Mouse (Mus musculus) CH12.LX (cell line): Measurements from ENCODE around the gene Suv39h1. TPM values are rescaled to one million over a fixed set of nuclear protein-coding genes. Genes with fewer than 3 reads are reported as not detected.
"Not testable (repeated sequence)": the region's sequence is repeated elsewhere in the genome, so short reads cannot be mapped to it uniquely, and the experiment has no call there.

ENCODE experiments used
- DNase-seq: peaks from one replicate; pipeline ENCODE4 v3.0.0-alpha.2; 2013; ENCODE audit errors: extremely low read depth
- H3K27ac ChIP-seq: 2 replicates; pipeline ENCODE4 v1.5.1; 2012; ENCODE audit warnings: low read depth, mild to moderate bottlenecking, control low read depth, moderate library complexity; ENCODE audit not compliant: insufficient read depth
- H3K27me3 ChIP-seq: replicated peaks from 2 replicates; pipeline ENCODE3; 2012; ENCODE audit warnings: inconsistent platforms
- H3K36me3 ChIP-seq, 2 experiments: replicated peaks in 1 of 2; 2 replicates each; pipeline versions ENCODE3 to v1.6.1; 2012; ENCODE audit warnings: inconsistent platforms in 1 of 2, low read length in 1 of 2, mild to moderate bottlenecking in 1 of 2, mixed read lengths in 1 of 2, moderate library complexity in 1 of 2; ENCODE audit not compliant: control insufficient read depth in 1 of 2, insufficient read depth in 1 of 2
- H3K4me1 ChIP-seq, 2 experiments: 2 replicates each; pipeline ENCODE4 v1.6.1; 2012; ENCODE audit warnings: inconsistent platforms in 1 of 2, moderate library complexity in 1 of 2; ENCODE audit not compliant: insufficient read depth in 2 of 2, control insufficient read depth in 1 of 2
- H3K4me2 ChIP-seq: 2 replicates; pipeline ENCODE4 v1.6.1; 2012; ENCODE audit warnings: low read depth, mild to moderate bottlenecking, control low read depth; ENCODE audit not compliant: poor library complexity, insufficient read depth, severe bottlenecking
- H3K4me3 ChIP-seq, 3 experiments: fragments of 150-350 bp in 1 of 3; sonication (generic) in 1 of 3; replicated peaks in 1 of 3; 2 replicates each; pipeline versions ENCODE3 to v1.5.1; 2011 to 2012; ENCODE audit warnings: low read depth in 2 of 3, low read length in 2 of 3, mild to moderate bottlenecking in 2 of 3, moderate library complexity in 2 of 3, control low read depth in 1 of 3, improper control_type of control experiment in 1 of 3, inconsistent platforms in 1 of 3, mixed read lengths in 1 of 3; ENCODE audit not compliant: poor library complexity in 1 of 3
- H3K79me2 ChIP-seq: replicated peaks from 2 replicates; pipeline ENCODE4 v1.6.1; 2012; ENCODE audit warnings: mild to moderate bottlenecking, moderate library complexity; ENCODE audit not compliant: control insufficient read depth, poor library complexity, insufficient read depth, severe bottlenecking; ENCODE audit errors: extremely low read depth
- H3K9ac ChIP-seq: 2 replicates; pipeline ENCODE4 v1.6.1; 2012; ENCODE audit warnings: low read depth, mild to moderate bottlenecking, control low read depth, moderate library complexity; ENCODE audit not compliant: insufficient read depth
- H3K9me3 ChIP-seq: replicated peaks from 2 replicates; pipeline ENCODE3; 2012; ENCODE audit warnings: low read length, inconsistent platforms, mixed read lengths
- BHLHE40 ChIP-seq: IDR thresholded peaks from 2 replicates; pipeline ENCODE4 v1.6.1; 2011; ENCODE audit warnings: mild to moderate bottlenecking, low read depth, low read length, improper control_type of control experiment
- CHD1 ChIP-seq: IDR thresholded peaks from 2 replicates; pipeline ENCODE4 v1.6.1; 2012; ENCODE audit warnings: low read depth, low read length, improper control_type of control experiment, inconsistent platforms
- CHD2 ChIP-seq: IDR thresholded peaks from 2 replicates; pipeline ENCODE4 v1.6.1; 2011; ENCODE audit warnings: low read length, improper control_type of control experiment
- CTCF ChIP-seq, 2 experiments: IDR thresholded peaks in 1 of 2; conservative IDR thresholded peaks in 1 of 2; 2 replicates each; pipeline ENCODE4 v1.5.1; 2011 to 2012; ENCODE audit warnings: low read depth in 2 of 2, low read length in 2 of 2, improper control_type of control experiment in 1 of 2, inconsistent platforms in 1 of 2, mild to moderate bottlenecking in 1 of 2, moderate library complexity in 1 of 2
- E2F4 ChIP-seq: IDR thresholded peaks from 2 replicates; pipeline ENCODE4 v1.6.1; 2011; ENCODE audit warnings: low read depth, low read length, improper control_type of control experiment; ENCODE audit not compliant: insufficient replicate concordance
- ELF1 ChIP-seq: IDR thresholded peaks from 2 replicates; pipeline ENCODE4 v1.6.1; 2014; ENCODE audit warnings: low read depth, mild to moderate bottlenecking, inconsistent platforms, low read length, improper control_type of control experiment
- ETS1 ChIP-seq: conservative IDR thresholded peaks from 2 replicates; pipeline ENCODE4 v1.6.1; 2012; ENCODE audit warnings: low read depth, mild to moderate bottlenecking, inconsistent platforms, low read length, improper control_type of control experiment, moderate library complexity
- GABPA ChIP-seq: IDR thresholded peaks from 2 replicates; pipeline ENCODE4 v1.6.1; 2012; ENCODE audit warnings: low read depth, low read length, improper control_type of control experiment, inconsistent platforms; ENCODE audit not compliant: insufficient replicate concordance
- HCFC1 ChIP-seq: IDR thresholded peaks from 2 replicates; pipeline ENCODE4 v1.6.1; 2012; ENCODE audit warnings: low read depth, mild to moderate bottlenecking, inconsistent platforms, low read length, improper control_type of control experiment
- IRF4 ChIP-seq: IDR thresholded peaks from 2 replicates; pipeline ENCODE4 v1.6.1; 2014; ENCODE audit warnings: low read depth, mild to moderate bottlenecking, inconsistent platforms, low read length, improper control_type of control experiment
- MAFK ChIP-seq: IDR thresholded peaks from 2 replicates; pipeline ENCODE4 v1.6.1; 2011; ENCODE audit warnings: low read length, improper control_type of control experiment; ENCODE audit not compliant: insufficient replicate concordance
- MAZ ChIP-seq: IDR thresholded peaks from 2 replicates; pipeline ENCODE4 v1.6.1; 2012; ENCODE audit warnings: low read depth, mild to moderate bottlenecking, inconsistent platforms, low read length, improper control_type of control experiment, moderate library complexity
- MXI1 ChIP-seq: IDR thresholded peaks from 2 replicates; pipeline ENCODE4 v1.6.1; 2011; ENCODE audit warnings: mild to moderate bottlenecking, low read depth, low read length, improper control_type of control experiment
- MYC ChIP-seq: IDR thresholded peaks from 2 replicates; pipeline ENCODE4 v1.6.1; 2011; ENCODE audit warnings: low read depth, mild to moderate bottlenecking, improper control_type of control experiment, low read length
- POLR2A ChIP-seq: IDR thresholded peaks from 2 replicates; pipeline ENCODE4 v1.6.1; 2011; ENCODE audit warnings: low read depth, mild to moderate bottlenecking, improper control_type of control experiment, low read length
- POLR2AphosphoS2 ChIP-seq: IDR thresholded peaks from 2 replicates; pipeline ENCODE4 v1.6.1; 2011; ENCODE audit warnings: low read depth, low read length, improper control_type of control experiment
- RAD21 ChIP-seq: IDR thresholded peaks from 2 replicates; pipeline ENCODE4 v1.6.1; 2011; ENCODE audit warnings: low read depth, mild to moderate bottlenecking, low read length, improper control_type of control experiment, moderate library complexity
- RCOR1 ChIP-seq: conservative IDR thresholded peaks from 2 replicates; pipeline ENCODE4 v1.6.1; 2012; ENCODE audit warnings: low read depth, mild to moderate bottlenecking, inconsistent platforms, low read length, improper control_type of control experiment
- SIN3A ChIP-seq: IDR thresholded peaks from 2 replicates; pipeline ENCODE4 v1.6.1; 2012; ENCODE audit warnings: low read length, improper control_type of control experiment, inconsistent platforms
- SMC3 ChIP-seq: IDR thresholded peaks from 2 replicates; pipeline ENCODE4 v1.6.1; 2011; ENCODE audit warnings: low read depth, low read length, improper control_type of control experiment
- TBP ChIP-seq: conservative IDR thresholded peaks from 2 replicates; pipeline ENCODE4 v1.6.1; 2011; ENCODE audit warnings: low read depth, low read length, improper control_type of control experiment
- UBTF ChIP-seq: IDR thresholded peaks from 2 replicates; pipeline ENCODE4 v1.6.1; 2012; ENCODE audit warnings: low read depth, mild to moderate bottlenecking, inconsistent platforms, low read length, improper control_type of control experiment, moderate library complexity
- USF1 ChIP-seq: IDR thresholded peaks from 2 replicates; pipeline ENCODE4 v1.6.1; 2014; ENCODE audit warnings: low read depth, mild to moderate bottlenecking, inconsistent platforms, low read length, improper control_type of control experiment
- ZC3H11A ChIP-seq: IDR thresholded peaks from 2 replicates; pipeline ENCODE4 v1.6.1; 2012; ENCODE audit warnings: low read depth, mild to moderate bottlenecking, inconsistent platforms, low read length, improper control_type of control experiment
- ZMIZ1 ChIP-seq: IDR thresholded peaks from 2 replicates; pipeline ENCODE4 v1.6.1; 2012; ENCODE audit warnings: low read depth, mild to moderate bottlenecking, inconsistent platforms, low read length, improper control_type of control experiment
- ZNF384 ChIP-seq: IDR thresholded peaks from 2 replicates; pipeline ENCODE4 v1.6.1; 2012; ENCODE audit warnings: low read depth, low read length, improper control_type of control experiment, inconsistent platforms
- dilution Hi-C: fragments of 300-500 bp; cut with MboI; formaldehyde crosslinking; loops from 2 replicates; pipeline ENCODE4 v1.14.3; 2020; ENCODE audit warnings: low sequenced_read_pairs; ENCODE audit not compliant: extremely low pct_unique_long_range_greater_than_20kb, extremely low pct_ligation_motif_present
- in situ Hi-C: fragments of 300-500 bp; cut with MboI; formaldehyde crosslinking; loops from 3 replicates; pipeline ENCODE4 v1.14.3; 2019; ENCODE audit warnings: low sequenced_read_pairs, low pct_ligation_motif_present, low pct_unique_long_range_greater_than_20kb, mixed read lengths
- polyA plus RNA-seq: library from polyadenylated mRNA; unstranded; fragments of >175 nt; gene quantifications from 2 replicates; pipeline ENCODE4 v1.2.1, GENCODE M21; 2012; ENCODE audit warnings: low read depth; ENCODE audit not compliant: insufficient read length
- total RNA-seq, 2 experiments: library from RNA; depleted of rRNA; stranded (reverse); fragments of 300-350 nt in 1 of 2; fragments of >200 nt in 1 of 2; gene quantifications; 2 replicates each; pipeline ENCODE4 v1.2.3; 2012 to 2014

Suv39h1 gene
- total and polyA plus RNA-seq, 3 experiments, result 40.6 to 73.7 (median 51.4) TPM

DNA sequence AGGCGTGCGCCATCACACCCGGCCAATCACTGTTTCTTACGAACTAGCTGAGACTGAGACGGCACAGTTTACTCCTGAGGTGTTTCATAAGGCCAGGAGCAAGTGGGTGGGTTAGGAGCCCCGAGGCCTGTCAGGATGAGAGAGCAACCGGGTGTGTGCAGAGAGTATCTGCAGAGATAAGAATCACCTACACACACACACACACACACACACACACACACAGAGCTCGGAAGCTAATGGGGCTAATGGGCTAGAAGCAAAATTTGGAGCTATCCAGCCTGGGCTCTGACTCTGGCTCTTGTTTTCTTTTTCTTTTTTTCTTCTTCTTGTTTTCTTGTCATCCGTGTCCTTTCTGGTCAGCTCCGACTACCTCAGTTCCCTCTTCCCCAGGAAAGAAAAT, 21.0 kb upstream of the Suv39h1 start:
- Histone ChIP-seq H3K4me3 (peak overlapping the region in 2 of 3 experiments; percentile 44 to 47), H3K27me3 (no peaks in the 10 kb centered on the region), H3K27ac (no peak overlapping the region), H3K4me1 (no peaks in the 10 kb centered on the region), H3K9me3 (no peaks in the 10 kb centered on the region), H3K36me3 (no peaks in the 10 kb centered on the region), H3K4me2 (peak overlapping the region; percentile 84), H3K79me2 (no peaks in the 10 kb centered on the region; the same call in 1 of the 2 replicates), H3K9ac (peak overlapping the region; percentile 33; the same call in 1 of the 2 replicates)
- no peak for DNase-seq
- dilution Hi-C loops, result no loop called here
- TF ChIP-seq BHLHE40 (no peak), ELF1 (no peak)
- TF ChIP-seq, all 38 proteins: peak for 0
- in situ Hi-C loops, result no loop called here

DNA sequence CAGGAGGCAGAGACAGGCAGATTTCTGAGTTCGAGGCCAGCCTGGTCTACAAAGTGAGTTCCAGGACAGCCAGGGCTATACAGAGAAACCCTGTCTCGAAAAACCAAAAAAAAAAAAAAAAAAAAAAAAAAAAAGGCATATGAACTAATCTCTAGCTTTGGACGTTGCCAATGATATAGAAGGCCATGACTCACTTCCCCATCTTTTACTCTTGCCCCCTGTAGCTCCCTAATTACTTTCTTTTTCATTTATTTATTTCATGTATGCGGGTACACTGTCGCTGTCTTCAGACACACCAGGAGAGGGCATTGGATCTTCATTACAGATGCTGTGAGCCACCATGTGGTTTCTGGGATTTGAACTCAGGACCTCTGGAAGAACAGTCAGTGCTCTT, 16.4 kb upstream of the Suv39h1 start:
- Histone ChIP-seq H3K9ac (peak overlapping the region; percentile 59; the same call in 1 of the 2 replicates), H3K36me3 (peaks cover 15 to 29% of the 10 kb centered on the region in 2 experiments), H3K4me3 (peak overlapping the region in 2 of 3 experiments; percentile 59 to 61), H3K79me2 (peaks cover 12% of the 10 kb centered on the region), H3K4me2 (peak overlapping the region; percentile 75), H3K27ac (peak overlapping the region; percentile 80)
- H3K4me1 ChIP-seq, H3K27me3 ChIP-seq, dilution Hi-C loops, DNase-seq, in situ Hi-C loops, H3K9me3 ChIP-seq: not testable (repeated sequence)
- TF ChIP-seq ZNF384, result peak; percentile 44

DNA sequence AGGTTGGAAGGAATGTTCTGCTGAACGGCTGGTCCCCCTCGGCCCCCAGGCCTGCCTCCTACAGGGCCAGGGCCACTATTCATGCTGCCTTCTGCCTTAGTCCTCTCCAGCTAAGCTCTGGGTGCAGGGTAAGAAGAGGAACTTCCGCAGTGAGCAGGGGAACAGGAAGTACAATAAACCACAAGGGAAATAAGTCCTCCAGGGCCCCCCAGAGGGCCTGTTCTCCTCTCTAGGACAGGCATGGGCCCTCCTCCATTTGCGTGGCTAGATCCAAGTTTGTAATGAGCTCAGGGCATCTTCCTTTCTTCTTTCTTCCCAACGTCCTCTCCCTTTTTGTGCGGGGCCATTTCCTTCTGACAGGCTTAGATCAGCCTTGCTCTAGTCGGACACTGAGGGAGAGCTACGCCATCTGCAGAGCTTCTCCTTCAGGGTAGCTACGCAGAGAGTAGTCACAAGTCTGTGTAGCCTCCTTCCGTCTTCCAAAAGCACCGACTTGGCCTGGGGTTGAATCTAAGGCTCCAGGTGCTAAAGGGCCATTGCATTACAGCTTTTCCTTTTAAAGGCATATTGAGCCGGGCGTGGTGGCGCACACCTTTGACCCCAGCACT, 15.9 kb upstream of the Suv39h1 start, which contains the start of gene Was:
TSS of gene Was (minus strand) at position 153 of the 608 bp plus-strand sequence.
- no peaks in the 10 kb centered on the region for H3K27me3 ChIP-seq
- in situ Hi-C loops, result no loop called here
- H3K36me3 ChIP-seq, result peaks cover 20 to 34% of the 10 kb centered on the region in 2 experiments
- peaks cover 2 to 9% of the 10 kb centered on the region in 2 experiments; a peak in 1 of 4 replicates for H3K4me1 ChIP-seq
- peak within 1 kb of the TSS; percentile 80 for H3K27ac ChIP-seq
- H3K9ac ChIP-seq, result peak within 1 kb of the TSS; percentile 59
- dilution Hi-C loops, result no loop called here
- peaks cover 12% of the 10 kb centered on the region for H3K79me2 ChIP-seq
- DNase-seq, result peak; percentile 72
- H3K9me3 ChIP-seq, result no peaks in the 10 kb centered on the region
- H3K4me3 ChIP-seq, result peak within 1 kb of the TSS; percentile 59 to 62 (median 61)
- peak within 1 kb of the TSS; percentile 75 for H3K4me2 ChIP-seq
- TF ChIP-seq E2F4, result no peak
- no peak for TF ChIP-seq MXI1
- no peak for TF ChIP-seq MAFK
- no peak; the same call in 1 of the 2 replicates for TF ChIP-seq ZMIZ1
- peak; percentile 77 for TF ChIP-seq POLR2A
- TF ChIP-seq GABPA, result no peak
- peak; percentile 70 for TF ChIP-seq HCFC1
- no peak for TF ChIP-seq CTCF (conservative IDR thresholded peaks at IDR 0.05 in 1 of 2, IDR thresholded peaks at IDR 0.05 in 1 of 2; ENCODE audit: low read depth in 2 of 2, low read length in 2 of 2)
- TF ChIP-seq UBTF, result no peak
- TF ChIP-seq CHD1, result no peak
- no peak for TF ChIP-seq IRF4
- no peak for TF ChIP-seq RAD21
- TF ChIP-seq POLR2AphosphoS2, result no peak
- peak; percentile 71 for TF ChIP-seq SIN3A
- 0 out of 2 replicates have a peak, but pooled peaks have one; percentile 9 for TF ChIP-seq MYC
- peak; percentile 80 for TF ChIP-seq TBP
- no peak for TF ChIP-seq MAZ
- TF ChIP-seq USF1, result no peak
- no peak for TF ChIP-seq ZC3H11A
- TF ChIP-seq SMC3, result no peak
- no peak for TF ChIP-seq RCOR1
- TF ChIP-seq ETS1, result no peak
- no peak for TF ChIP-seq CHD2
